Mouse (Mus musculus): ENCODE measurements at regions not wholly inside any gene's neighbourhood (a gene's known extent, or its start where the extent isn't known, plus 50 kb on each side); places are given as distances from the start of the nearest gene placed in this dataset.

DNA sequence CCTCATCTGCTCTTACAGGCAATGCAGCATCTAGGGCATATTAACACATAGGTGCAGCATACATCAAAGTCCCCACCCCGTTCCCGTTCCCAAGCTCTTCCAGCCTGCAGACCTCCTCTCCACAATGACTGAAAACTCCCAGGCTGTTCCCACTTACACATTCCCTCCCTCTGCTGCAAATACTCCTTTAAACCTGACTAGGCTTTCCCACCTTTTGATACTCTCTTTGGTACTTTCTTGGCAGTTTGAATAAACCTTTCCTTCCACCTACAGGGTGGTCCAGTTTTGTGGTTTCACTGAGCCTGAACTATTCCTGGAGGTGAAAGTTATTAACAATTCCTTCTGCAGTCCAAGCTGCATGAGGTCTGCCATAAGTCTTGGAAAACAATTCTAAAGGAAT, 263.7 kb downstream of the 1810013L24Rik start:
- TF ChIP-seq ZNF384 (IDR thresholded peaks at IDR 0.05; ENCODE audit: low read depth, low read length), result no peak
- TF ChIP-seq MAFK (IDR thresholded peaks at IDR 0.05; ENCODE audit: insufficient read depth, low read depth, low read length), result no peak
- no peak for TF ChIP-seq ZC3H11A (IDR thresholded peaks at IDR 0.05; ENCODE audit: borderline replicate concordance, low read depth, low read length)
- TF ChIP-seq HCFC1 (IDR thresholded peaks at IDR 0.05; ENCODE audit: borderline replicate concordance, insufficient read depth, low read length), result no peak
- TF ChIP-seq CHD2 (IDR thresholded peaks at IDR 0.05; ENCODE audit: low read depth, low read length), result no peak

Data from ES-E14 (cell line).